9 mouse cellular contexts compared by ENCODE assay signal in genomic region chr3:73708410-73708714, GRCm38 (mm10). TPM values are rescaled to one million over a fixed set of nuclear protein-coding genes. Genes with fewer than 3 reads are reported as not detected.
DNase-seq lines count a peak whose midpoint lies in the region; ATAC-seq and TF ChIP-seq lines count a peak whose summit lies in the region.
"Had no signal": no experiment of that assay in that cellular context is flagged by ENCODE, and none has a peak within 500 bp of the region (broad histone marks: within the 10 kb centered on the region; RNA-seq: fewer than 3 reads in every experiment).

TSS of gene Bche (minus strand) at chr3:73708415.

- H3K9me3 ChIP-seq in erythroblast, embryonic 14.5 days (ENCODE audit: control insufficient read depth, low read length), result no peaks in the 10 kb centered on the region
- no peaks in the 10 kb centered on the region for H3K9me3 ChIP-seq in embryonic facial prominence, embryonic 10.5 days
- no peaks in the 10 kb centered on the region for H3K9me3 ChIP-seq in liver, postnatal 0 days (ENCODE audit: low read length)

- no peaks in the 10 kb centered on the region for H3K36me3 ChIP-seq in erythroblast, embryonic 14.5 days (ENCODE audit: control insufficient read depth)
- no peaks in the 10 kb centered on the region for H3K36me3 ChIP-seq in embryonic facial prominence, embryonic 10.5 days (replicated peaks)
- H3K36me3 ChIP-seq in liver, postnatal 0 days (replicated peaks; ENCODE audit: insufficient read depth, low read length), result no peaks in the 10 kb centered on the region

- WGBS in embryonic facial prominence, embryonic 10.5 days, result 25% methylated on average over 10 of the region's 10 CpGs
- 11% methylated on average over 10 of the region's 10 CpGs for WGBS in liver, postnatal 0 days (ENCODE audit: insufficient replicate concordance)

- peak within 1 kb of the TSS; percentile 59 for H3K4me2 ChIP-seq in liver, postnatal 0 days (ENCODE audit: low read depth, low read length)

- no peaks in the 10 kb centered on the region for H3K27me3 ChIP-seq in erythroblast, embryonic 14.5 days (ENCODE audit: control insufficient read depth)
- no peaks in the 10 kb centered on the region for H3K27me3 ChIP-seq in embryonic facial prominence, embryonic 10.5 days (replicated peaks; ENCODE audit: low read depth, poor library complexity, severe bottlenecking)
- no peaks in the 10 kb centered on the region for H3K27me3 ChIP-seq in liver, postnatal 0 days (ENCODE audit: insufficient read depth, low read length)

- intact Hi-C loops in heart, postnatal 25 days (cut with DNase I), result no loop called here

- H3K9ac ChIP-seq in liver, postnatal 0 days (replicated peaks), result peak within 1 kb of the TSS; percentile 48; the same call in 1 of the 2 replicates

- H3K27ac ChIP-seq in embryonic facial prominence, embryonic 10.5 days (replicated peaks), result peak within 1 kb of the TSS; percentile 69
- peak within 1 kb of the TSS; percentile 64 for H3K27ac ChIP-seq in liver, postnatal 0 days (ENCODE audit: low read depth)

- no peak for DNase-seq in embryonic facial prominence, embryonic 10.5 days (ENCODE audit: low spot score)
- DNase-seq in heart, postnatal 25 days (ENCODE audit: low spot score), result no peak
- no peak for DNase-seq in liver, postnatal 0 days
- DNase-seq in embryo, embryonic 10 days (ENCODE audit: low spot score), result no peak
- DNase-seq in layer of hippocampus, adult 11-12 months (ENCODE audit: low spot score), result no peak
- DNase-seq in cerebellum, adult 18-20 months, result no peak

- no peak for ATAC-seq in erythroblast, adult 5-6 weeks (replicated peaks; ENCODE audit: low FRiP score, poor library complexity, severe bottlenecking)
- ATAC-seq in liver, postnatal 0 days, result no peak

- no peaks in the 10 kb centered on the region for H3K4me1 ChIP-seq in erythroblast, embryonic 14.5 days (ENCODE audit: control insufficient read depth)
- H3K4me1 ChIP-seq in embryonic facial prominence, embryonic 10.5 days, result peaks cover 3% of the 10 kb centered on the region; the same call in 1 of the 2 replicates
- H3K4me1 ChIP-seq in liver, postnatal 0 days (ENCODE audit: insufficient read depth), result no peaks in the 10 kb centered on the region

- peak within 1 kb of the TSS; percentile 49 for H3K4me3 ChIP-seq in erythroblast, embryonic 14.5 days (replicated peaks)
- peak within 1 kb of the TSS; percentile 56 for H3K4me3 ChIP-seq in embryonic facial prominence, embryonic 10.5 days
- peak within 1 kb of the TSS; percentile 46 for H3K4me3 ChIP-seq in liver, postnatal 0 days (ENCODE audit: low read depth, low read length)

- TF ChIP-seq CTCF in liver, postnatal 0 days (IDR thresholded peaks at IDR 0.05; ENCODE audit: low read depth), result no peak

- TF ChIP-seq EP300 in liver, postnatal 0 days (IDR thresholded peaks at IDR 0.05; ENCODE audit: low read depth), result no peak

RNA-seq across cellular contexts. Expression of gene Bche, which starts in this region (rescaled TPM):
- not detected in 2 replicates for polyA plus RNA-seq in erythroblast, embryonic 14.5 days (2012)
- total RNA-seq in erythroblast, adult 5-6 weeks (2015; ENCODE audit: low replicate concordance), result not detected in 2 replicates
- total RNA-seq in erythroblast, adult 5-6 weeks (2017; ENCODE audit: low replicate concordance), result 0.43 TPM in 1 of 2 replicates, not detected in the other
- 3.2 and 4.2 TPM in 2 replicates for polyA plus RNA-seq in embryonic facial prominence, embryonic 10.5 days (2016; fragmentation: Nextera tagmentation; extraction: Ambion mirVana)
- total RNA-seq in heart, postnatal 25 days (2021), result 10 to 100 TPM; 13.1 to 14.5 TPM
- 16.0 and 18.2 TPM in 2 replicates for polyA plus RNA-seq in liver, postnatal 0 days (2015; fragmentation: Nextera tagmentation; extraction: Ambion mirVana)
- polyA plus RNA-seq: C2C12 had no signal

Comparison
In these comparisons a context has a peak if more than half of its experiments do, and no peak if none do; other contexts are left out.
1. RNA of gene Bche (total RNA-seq): 13.1 to 14.5 TPM in heart, postnatal 25 days; 0.43 TPM in erythroblast, adult 5-6 weeks; every median in the first group is over 4 times any median in the second.
2. Peak in every context shown above with its lines, with median percentiles within 50 percentile points of each other: H3K4me3 ChIP-seq.